Mouse (Mus musculus) 3T3-L1 (cell line): ENCODE measurements at regions not wholly inside any gene's neighbourhood (a gene's known extent, or its start where the extent isn't known, plus 50 kb on each side); places are given as distances from the start of the nearest gene placed in this dataset.
A peak's percentile ranks its signal among the peaks of the same experiment; 100 is the strongest.

Experiments used
- DNase-seq: peaks from one replicate; pipeline ENCODE4 v3.0.0-alpha.2; 2015; ENCODE audit warnings: low read depth, low spot score

DNA sequence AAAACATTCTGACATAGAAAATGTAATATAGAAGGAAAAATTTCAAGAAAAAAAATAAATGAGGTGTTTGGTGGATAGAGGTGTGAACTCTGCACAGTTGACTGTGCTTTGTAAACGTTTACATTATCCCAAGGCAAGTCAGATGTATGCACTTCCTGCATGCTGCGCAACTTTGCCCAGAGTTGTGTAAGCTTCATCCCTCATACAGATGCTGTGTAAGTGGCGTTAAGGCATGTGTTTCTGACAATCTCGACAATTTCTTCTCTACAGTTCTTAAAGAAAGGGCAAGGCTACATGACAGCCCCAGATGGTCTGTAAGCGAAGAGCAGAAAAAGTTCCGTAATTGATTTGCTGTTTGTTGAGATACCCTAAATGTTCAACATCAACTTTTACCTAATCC lies 476.6 kb upstream of the Pitx2 start:
- DNase-seq: no peak

DNA sequence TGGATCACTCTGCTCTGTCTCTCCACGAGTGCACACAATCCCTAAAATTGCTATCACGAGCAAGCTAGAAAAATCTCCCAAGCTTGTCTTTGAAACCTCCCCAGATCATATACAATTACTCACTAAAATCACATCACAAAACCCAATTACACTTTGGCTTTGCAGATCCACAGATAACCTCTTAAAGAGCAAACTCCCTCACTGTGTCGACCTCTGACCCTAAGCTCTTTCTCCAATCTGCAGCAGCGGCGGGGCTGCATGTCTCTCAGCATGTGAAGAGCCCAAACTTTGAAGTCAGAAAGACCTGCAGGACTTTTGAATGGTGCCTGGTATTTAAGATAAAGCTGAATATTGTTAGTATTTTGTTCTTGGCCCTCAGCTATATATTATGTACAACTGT lies 479.4 kb upstream of the Pitx2 start:
- no peak for DNase-seq

DNA sequence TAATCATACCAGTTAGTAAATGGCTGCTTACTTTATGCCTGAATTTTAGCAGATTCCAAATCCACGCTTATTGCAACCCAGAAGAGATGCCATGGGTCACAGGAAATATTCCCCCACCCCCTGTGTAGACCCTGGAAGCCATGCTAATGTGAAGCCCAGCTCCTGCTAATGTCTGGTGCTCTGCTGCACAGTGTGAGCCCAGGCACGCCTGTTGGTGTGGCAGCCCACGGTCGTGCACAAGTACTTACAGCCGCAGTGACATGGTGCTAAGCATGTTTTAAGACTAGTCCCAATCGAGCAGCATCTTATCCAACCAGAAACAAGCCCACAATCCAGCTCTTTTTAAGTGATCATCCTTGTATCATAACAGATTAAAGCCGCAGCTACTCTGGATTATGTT lies 480.5 kb upstream of the Pitx2 start:
- no peak for DNase-seq

DNA sequence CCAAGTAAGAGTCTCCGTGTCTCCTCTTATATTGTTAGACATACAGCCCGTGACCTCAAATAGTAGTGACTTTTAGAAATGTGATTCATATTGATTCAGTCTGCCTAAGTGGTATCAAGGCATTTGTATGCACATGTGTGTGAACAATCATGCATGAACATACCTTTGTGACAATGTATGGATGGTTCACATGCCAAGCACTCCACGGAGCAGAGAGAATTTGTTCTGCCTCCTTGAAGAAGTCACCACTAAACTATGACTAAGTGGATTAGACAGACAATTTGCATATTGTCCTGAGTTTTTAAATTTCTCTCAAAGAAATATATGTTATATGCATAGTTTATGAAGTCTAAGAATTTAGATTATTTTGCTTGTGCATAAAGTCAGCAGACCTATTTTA lies 492.4 kb upstream of the Pitx2 start:
- no peak for DNase-seq

DNA sequence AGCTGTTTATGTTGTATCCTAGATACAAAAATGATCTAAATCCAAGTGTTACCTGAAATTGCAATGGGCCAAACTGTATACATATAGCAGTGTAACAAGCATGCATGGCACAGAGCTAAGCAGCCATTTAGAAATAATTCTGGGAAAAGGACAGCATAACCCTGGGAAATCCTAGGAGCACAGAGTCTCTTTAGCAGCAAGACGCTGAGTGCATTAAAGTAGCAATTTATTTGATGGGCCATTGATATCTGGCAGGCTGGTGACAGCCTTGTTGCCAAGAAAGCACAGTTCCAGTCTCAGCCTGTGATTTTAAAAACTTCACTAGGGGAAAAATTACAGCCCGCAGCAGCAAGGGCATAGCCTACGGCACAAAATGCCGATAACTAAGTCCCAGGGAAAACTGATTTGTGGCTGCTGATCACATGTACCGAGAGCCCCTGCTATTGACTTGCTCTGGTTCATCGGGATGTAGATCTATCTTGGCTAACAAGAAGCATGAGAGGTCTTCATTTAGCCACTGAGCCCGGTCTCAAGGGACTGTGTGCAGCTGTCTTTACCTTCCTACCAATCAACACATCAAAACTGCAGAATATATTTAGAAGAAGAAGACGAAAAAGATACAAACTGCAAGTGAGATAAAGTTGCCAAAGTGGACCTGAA lies 531.1 kb upstream of the Pitx2 start:
- no peak for DNase-seq

DNA sequence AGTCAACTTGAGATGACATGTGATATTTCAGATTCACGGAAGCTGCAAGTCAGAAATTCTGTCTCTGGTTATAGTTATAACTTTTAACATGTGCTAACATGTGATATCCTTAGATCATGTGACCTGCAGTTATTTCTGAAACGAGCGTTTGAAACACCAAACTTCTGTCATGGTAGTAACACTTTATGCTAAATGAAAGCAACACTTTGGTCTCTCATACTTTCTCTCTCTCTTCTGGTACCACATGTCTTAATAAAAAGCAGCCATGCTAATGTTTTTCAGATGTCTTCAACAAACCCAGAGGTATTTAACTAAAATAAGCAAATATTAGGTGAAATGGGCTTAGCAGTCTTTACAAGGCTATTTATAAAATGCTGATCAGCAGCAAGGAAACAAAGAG lies 534.5 kb upstream of the Pitx2 start:
- no peak for DNase-seq

DNA sequence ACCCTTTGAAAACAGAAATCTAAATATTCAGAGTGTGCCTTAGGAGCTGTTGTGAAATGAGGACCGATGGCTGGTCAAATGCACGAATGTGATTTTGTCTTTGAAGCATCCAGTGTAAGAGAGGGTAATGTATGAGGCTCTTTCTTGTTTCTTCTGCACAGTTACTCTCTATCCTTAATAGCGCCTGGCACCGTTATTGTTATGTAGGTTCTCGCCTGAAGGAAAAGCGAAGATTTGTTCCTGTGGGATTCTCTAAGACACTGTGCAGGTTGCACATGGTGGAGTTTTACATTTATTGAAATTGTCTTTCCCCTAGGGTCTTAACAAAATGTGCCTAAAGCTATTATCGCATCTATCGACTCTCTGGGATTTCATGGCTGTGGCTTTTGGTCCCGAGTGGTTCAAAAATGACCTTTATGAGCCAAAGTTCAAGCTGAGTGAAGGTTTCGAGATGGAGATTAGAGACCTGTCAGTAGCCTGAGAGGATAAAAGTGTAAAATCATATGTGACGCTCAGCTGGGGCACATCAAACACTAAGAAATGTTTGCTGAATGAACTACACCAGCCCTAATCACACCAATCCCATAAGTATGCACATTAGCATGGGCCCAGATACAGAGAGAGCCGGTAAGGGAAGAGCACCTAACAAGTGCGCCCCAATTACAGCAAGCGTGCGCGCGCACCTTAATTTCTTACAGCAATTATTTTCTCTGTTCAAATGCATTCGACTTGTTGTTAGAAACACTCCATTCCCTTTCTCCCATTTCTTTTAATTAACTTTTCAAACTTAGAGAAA lies 562.5 kb upstream of the Pitx2 start:
- DNase-seq: no peak

DNA sequence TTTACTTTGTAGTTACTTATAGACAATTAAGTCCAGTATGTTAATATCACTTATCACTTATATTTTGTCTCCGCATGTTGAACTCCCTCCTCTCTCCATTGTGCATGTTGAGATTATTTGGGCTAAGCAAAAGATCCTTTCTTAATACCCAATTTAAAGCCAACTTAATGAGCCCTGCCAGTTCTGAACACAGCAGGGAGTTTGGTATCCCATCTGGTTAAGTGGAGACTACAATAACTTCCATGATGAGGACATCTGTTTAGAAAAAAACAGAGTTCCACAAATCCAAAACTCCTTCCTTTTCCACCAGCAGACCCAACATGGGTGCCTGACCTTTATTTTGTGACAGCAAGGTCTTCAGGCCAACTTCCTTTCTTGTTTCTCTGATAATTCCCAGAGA lies 572.0 kb upstream of the Pitx2 start:
- DNase-seq: no peak

DNA sequence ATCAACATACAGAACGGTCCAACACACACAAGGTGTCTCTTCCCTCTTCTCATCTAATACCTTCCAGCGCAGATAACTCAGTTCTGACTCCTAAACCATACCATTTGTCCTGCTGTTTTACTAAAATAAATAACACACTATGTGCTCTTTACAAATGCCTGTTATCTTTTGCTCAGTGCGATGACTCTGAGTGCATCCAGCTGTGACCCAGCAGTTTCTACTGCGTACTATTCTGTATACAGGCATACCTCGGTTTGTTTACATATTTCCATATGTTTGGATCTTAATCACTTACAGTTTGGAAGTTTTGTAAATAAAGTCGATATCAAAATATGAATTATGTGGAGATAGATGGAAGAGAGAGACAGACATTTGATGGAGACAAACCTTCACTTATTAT lies 583.0 kb upstream of the Pitx2 start:
- DNase-seq: no peak

DNA sequence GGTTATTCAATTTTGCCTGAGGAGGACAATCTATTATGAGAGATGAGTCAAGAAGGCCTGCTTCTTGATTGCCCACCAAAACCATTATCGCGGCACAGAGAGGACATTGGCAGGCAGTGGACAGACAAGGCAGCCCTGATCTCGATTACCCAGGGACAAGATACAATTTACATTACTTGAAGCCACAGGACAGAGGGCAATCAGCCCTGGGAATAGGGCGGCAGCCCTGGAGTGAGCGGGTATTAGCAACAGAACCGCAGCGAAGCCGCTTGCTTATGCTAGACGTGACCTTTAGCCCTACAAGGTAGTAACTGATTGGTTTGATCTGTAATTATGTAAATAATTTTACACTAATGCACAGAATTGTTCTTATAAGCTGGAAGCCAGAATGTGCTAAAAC lies 586.0 kb upstream of the Pitx2 start:
- DNase-seq: no peak

DNA sequence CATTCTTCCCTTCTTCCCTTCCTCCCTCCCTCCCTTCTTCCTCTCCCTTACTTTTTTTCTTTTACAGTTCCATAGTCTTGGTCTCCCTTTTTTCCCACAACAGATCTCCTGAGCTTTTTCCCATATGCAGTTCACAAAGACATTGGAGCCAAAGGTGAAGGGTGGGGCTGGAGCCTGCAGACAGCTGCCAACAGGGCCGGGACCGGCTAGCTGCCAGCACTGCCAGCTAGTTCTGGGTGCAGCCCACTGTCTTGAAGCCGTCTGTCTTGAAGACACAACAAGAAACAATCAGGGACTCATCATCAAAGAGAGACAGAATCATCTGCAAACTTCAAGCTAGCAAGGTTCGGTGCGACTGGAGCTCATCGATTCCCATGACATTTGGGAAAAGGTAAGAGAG lies 588.9 kb upstream of the Pitx2 start:
- DNase-seq: no peak

DNA sequence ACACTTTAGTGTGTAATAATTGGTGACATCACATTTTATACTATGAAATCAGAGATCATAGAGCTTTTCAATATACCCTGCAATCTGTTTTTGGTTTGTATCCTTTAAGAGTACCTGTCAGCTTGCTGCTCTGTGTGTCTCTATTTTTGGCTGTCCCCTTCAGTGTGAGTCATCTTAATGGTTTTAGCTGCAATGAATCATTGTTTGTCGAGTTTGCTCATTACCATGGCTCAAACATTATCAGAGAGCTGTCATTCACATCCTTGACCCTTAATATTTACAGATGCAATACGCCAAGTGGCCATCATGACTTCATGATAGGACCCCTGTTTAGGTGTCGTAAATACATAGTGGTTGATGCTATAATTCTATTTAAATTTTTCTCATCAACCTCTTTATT lies 591.0 kb upstream of the Pitx2 start:
- DNase-seq: peak; percentile 56

DNA sequence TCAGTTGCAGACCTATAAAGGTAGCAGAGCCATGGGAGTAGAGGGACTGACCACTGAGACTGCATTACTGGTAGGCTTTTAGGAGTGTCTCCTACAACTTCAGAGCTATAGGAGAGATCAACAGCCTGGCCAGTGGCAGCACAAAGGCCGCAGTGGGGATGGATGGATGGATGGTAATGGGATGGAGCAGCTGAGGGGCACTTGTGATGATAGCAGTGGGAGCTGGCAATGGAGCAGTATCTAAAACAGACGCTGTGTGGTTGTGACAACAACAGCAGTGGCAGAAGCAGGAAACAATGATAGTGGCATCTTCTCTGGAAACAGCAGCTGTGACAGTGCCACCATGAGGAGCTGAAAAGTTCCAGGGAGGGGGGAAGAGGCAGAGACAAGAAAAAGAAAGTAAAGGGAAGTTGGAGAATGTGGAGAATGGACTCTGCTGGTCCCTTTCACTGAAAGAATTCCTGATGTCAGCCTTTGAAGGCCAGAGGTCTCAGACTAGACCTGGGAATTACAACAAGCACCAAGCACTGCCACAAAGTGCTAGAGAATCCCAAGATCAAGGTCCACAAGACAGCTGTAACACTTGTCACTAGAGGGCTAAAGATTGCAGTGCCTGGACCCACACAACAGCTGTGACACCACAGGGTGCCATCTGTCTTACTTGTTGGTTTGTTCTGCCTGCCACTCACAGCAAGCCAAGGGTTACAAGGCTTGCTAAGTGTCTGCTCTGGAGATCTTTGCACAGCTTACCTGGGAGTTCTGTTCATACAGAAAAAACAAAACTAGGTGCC lies 624.1 kb upstream of the Pitx2 start:
- DNase-seq: no peak

DNA sequence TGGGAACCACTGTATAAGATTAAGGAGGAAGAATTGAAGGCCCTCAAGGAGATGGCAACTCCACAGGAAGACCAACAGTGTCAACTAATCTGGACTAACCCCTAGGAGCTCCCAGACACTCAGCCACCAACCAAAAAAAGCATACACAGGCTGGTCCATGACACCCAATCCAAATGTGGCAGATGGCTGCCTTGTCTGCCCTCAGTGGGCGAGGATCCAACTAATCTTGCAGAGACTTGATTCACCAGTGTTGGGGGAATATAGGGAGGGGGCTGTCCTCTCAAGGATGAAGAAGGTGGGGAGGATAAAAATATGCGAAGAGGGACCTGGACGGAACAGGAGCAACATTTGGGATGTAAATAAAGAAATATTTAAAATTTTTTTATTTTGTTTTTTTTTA lies 629.1 kb upstream of the Pitx2 start:
- no peak for DNase-seq

DNA sequence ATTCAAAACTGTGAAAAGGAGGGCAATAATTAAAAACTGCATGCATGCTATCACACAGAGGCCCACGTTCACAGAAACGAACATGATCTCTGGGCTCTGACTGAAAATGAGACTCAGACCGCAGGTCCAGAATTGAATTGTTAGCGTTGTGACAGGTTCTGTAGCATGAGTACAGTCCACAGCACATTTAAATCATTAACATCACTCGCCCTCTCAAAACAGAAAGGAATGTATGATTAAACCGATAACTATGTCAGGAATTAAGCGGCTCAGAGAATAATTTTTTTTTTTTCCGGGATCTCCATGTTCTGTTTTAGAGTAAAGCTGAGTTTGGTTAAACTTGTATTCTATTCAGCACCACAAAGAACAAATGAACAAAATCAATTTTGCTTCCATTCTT lies 634.3 kb upstream of the Pitx2 start:
- DNase-seq: peak; percentile 80

DNA sequence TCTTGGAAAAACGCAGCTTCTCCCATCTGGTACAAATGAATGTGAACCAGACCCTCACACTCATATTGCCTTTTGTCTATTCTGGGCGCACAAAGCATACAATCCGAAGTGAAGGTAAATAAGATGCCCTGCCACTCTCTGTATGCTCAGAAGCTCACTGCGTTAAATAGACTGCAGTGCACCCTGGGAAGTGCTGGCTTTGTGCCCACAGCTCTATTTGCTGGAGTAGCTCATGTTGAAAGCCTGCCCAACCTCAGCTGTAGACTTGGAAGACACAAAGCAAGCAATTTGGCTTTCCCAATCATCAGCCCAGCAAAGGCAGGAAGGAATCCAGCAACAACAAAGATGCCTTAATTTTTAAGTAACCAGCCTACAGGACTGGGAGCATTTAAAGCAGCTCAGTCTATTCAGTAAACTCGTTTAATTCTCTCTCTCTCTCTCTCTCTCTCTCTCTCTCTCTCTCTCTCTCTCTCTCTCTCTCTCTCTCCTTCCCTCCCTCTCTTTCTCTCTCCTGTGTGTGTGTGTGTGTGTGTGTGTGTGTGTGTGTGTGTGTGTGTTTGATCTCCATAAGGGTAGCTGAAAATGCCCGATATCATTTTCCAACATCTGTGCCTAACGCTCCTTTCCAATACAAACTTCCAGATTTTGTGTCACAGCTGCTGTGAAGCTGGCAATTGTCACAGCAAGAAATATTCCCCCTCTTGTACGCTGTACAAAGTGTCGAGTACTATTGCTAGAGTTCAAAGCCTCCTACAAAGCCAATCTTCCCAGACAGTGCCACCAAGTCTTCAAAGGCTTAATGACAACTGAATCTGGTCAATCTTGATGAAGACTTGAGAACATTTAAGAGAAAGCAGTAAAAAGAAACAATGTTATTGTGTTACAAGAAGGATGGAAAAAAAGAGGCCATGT lies 650.5 kb upstream of the Fam241a start:
- no peak for DNase-seq

DNA sequence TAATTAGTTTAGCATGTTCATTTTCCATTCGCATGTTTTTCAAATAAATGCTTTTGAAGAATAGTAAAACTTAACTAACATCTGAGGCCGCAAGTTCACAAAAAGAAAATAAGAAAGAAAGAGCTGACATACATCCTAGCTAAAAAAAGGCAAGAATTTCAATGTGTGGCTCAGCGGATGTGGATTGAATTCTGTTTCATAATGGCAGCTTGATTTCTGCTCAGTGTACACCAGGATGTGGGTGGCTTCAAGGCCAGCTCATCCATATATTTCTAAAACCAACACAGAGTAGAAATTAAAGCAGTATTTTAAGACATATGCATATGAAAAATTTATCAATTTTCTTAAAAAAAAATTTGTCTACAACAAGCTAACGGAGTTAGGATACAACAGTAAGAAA lies 629.3 kb upstream of the Fam241a start:
- DNase-seq: no peak

DNA sequence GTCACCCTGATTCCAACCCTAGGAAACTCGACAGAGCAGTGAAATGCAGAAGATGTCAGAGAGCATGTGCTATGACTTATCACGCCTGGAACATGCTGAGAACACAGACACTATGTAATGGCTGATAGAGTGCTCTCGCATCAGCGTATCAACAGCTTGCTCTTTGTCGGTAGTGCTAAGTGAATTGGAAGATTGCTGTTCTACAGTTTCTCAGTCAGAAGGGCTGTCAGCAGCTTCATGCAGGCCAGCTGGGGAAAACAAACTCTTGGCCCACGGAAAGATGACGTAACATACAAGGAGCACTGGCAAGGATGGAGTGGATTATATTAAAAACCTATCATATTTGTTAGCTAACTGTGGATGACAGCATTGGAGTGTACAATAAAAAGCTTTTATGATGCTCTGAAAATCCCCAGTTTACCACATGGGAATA lies 624.6 kb upstream of the Fam241a start:
- DNase-seq: peak; percentile 9

DNA sequence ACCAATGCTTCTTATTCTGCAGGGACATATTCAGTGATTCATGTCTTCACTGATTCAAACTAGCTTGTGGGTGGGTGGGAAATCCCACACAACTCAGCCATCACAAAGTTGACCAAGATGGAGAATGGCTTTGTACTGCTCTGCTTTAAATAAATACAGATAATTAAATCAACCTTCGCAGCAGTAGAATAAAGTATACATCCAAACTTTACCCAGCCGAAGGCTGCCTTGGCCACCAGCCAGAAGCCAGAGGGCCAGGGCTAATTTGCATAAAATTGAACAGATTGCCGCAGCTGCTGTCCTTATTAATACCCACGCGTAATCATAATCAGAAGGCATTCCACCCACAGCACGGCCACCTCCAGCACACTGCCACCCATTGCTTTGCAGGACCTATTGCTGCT lies 623.8 kb upstream of the Fam241a start:
- no peak for DNase-seq

DNA sequence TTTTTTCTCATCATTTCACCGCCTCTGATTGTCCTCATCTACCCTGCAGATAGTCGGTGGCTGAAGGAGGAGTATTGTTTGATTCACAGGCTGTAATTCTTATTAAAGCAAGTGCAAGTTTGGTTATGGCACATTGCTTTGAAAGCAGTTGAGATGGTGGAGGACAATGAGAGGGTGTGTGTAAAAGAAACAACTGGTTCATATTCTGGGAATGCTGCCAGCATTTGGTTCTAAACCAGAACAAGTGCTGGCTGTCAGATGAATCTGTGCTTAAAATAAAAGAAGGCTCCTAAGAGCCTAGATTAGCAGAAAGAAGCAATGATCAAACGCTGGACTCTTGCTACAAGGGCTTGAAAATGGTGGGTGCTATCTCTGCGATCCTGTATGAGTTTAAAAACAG lies 622.7 kb upstream of the Fam241a start:
- peak; percentile 30 for DNase-seq

DNA sequence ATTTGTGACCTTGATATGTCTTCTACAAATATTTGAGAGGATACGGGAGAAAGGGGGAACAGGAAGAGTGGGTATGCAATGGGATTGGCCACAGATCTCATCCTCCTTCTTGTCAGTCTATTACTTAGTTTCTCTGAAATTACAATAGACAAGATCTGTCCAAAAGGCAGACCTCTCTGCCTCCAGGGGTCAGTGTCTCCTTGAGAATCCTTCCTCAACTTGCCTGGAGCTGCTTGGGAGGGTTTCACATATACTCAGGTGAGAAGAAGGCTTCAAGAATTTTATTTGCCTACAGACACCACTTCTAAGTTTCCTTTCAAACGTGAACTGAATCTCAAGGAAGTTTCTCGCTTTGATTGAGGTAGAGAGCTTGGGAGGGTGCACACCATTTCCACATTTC lies 575.0 kb upstream of the Fam241a start:
- peak; percentile 26 for DNase-seq

DNA sequence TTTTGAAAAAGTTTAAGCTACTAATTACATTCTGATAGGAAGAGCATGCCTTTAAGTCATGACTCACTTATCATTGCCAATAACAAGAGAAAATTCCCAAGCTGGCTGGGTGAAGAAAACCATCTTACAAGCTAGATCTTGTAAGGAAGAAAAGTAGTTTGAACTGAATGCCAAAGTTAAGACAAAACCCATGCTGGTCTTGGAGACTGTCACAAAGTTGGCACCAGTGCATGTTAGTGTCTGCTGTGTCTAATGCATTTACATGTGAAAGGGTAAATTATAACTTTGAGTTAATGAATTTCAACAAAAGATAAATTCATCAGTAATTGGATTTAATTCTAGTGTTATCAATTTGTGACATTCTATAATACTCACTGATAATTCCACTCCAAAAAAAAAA lies 533.6 kb upstream of the Fam241a start:
- DNase-seq: no peak
